Mouse (Mus musculus): ENCODE measurements around the gene Mfap1a. TPM values are rescaled to one million over a fixed set of nuclear protein-coding genes. Genes with fewer than 3 reads are reported as not detected.
"Not testable (repeated sequence)": the region's sequence is repeated elsewhere in the genome, so short reads cannot be mapped to it uniquely, and the experiment has no call there.

Mfap1a gene
- polyA plus RNA-seq, 1 experiment from 2014 or later, result 8.2 TPM

DNA sequence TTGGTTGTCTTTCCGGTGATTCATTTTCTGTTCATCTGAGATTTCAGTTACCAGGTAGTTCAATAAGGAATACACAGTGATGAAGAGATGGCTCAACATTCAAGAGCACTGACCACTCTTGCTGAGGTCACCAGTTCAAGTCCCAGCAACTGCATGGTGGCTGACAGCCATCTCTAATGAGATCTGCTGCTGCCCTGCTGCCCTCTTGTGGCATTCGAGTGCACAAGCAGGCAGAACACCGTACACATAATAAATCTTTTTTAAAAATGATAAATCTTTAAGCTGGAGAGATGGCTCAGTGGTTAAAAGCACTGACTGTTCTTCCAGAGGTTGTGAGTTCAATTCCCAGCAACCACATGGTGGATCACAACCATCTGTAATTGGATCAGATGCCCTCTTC is 26.0 kb downstream of the Mfap1a start:
- H3K27me3 ChIP-seq (ENCODE audit: insufficient read depth, low read length), result no peaks in the 10 kb centered on the region
- peak; percentile 34 for DNase-seq
- ATAC-seq, result no peak
- 47% methylated on average over 3 of the region's 3 CpGs for WGBS (ENCODE audit: insufficient replicate concordance)
- no peaks in the 10 kb centered on the region for H3K4me1 ChIP-seq (ENCODE audit: insufficient read depth)
- no peaks in the 10 kb centered on the region for H3K9me3 ChIP-seq (ENCODE audit: low read length)
- no peak overlapping the region for H3K27ac ChIP-seq (ENCODE audit: low read depth)
- H3K4me3 ChIP-seq (ENCODE audit: low read depth, low read length), result no peak overlapping the region
- no peaks in the 10 kb centered on the region for H3K36me3 ChIP-seq (replicated peaks; ENCODE audit: insufficient read depth, low read length)
- no peak overlapping the region for H3K9ac ChIP-seq (replicated peaks)
- TF ChIP-seq EP300 (IDR thresholded peaks at IDR 0.05; ENCODE audit: low read depth) (no peak), CTCF (IDR thresholded peaks at IDR 0.05; ENCODE audit: low read depth) (peak; percentile 80)
- no peak overlapping the region for H3K4me2 ChIP-seq (ENCODE audit: low read depth, low read length)

GRCm38 (mm10) chr2:121477491-121478266 is 28.8 kb downstream of the Mfap1a start:
- no peaks in the 10 kb centered on the region for H3K27me3 ChIP-seq (ENCODE audit: insufficient read depth, low read length)
- H3K4me3 ChIP-seq (ENCODE audit: low read depth, low read length), result no peak overlapping the region
- peaks cover 3% of the 10 kb centered on the region; the same call in 1 of the 2 replicates for H3K4me1 ChIP-seq (ENCODE audit: insufficient read depth)
- no peak for ATAC-seq
- H3K27ac ChIP-seq (ENCODE audit: low read depth), result no peak overlapping the region
- H3K4me2 ChIP-seq (ENCODE audit: low read depth, low read length), result no peak overlapping the region
- H3K9ac ChIP-seq (replicated peaks), result no peak overlapping the region
- WGBS (ENCODE audit: insufficient replicate concordance), result 86% methylated on average over 3 of the region's 3 CpGs
- TF ChIP-seq CTCF (IDR thresholded peaks at IDR 0.05; ENCODE audit: low read depth) (no peak), EP300 (IDR thresholded peaks at IDR 0.05; ENCODE audit: low read depth) (no peak)
- DNase-seq, result no peak
- no peaks in the 10 kb centered on the region for H3K36me3 ChIP-seq (replicated peaks; ENCODE audit: insufficient read depth, low read length)
- no peaks in the 10 kb centered on the region for H3K9me3 ChIP-seq (ENCODE audit: low read length)

DNA sequence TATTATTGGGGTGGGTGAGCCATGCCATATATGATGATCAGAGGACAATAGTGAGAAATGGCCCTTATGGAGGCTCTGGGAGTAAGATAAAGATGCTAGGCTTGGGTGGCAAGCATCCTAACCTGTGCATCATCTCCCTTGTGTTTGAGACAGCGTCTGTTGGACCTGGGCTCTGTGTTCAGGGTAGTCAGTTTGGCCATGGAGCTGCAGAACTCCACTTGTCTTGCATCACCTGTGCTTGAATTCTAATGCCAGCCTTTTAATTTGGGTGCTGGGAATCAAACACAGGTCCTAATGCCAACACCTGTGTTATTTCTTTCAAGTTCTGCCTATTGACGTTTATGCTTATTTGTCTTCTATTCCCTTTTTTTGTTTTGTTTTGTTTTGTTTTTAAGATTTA is 31.2 kb downstream of the Mfap1a start:
- H3K9ac ChIP-seq (replicated peaks); H3K27me3 ChIP-seq (ENCODE audit: insufficient read depth, low read length); H3K4me1 ChIP-seq (ENCODE audit: insufficient read depth); DNase-seq; H3K4me2 ChIP-seq (ENCODE audit: low read depth, low read length); H3K4me3 ChIP-seq (ENCODE audit: low read depth, low read length); ATAC-seq; H3K36me3 ChIP-seq (replicated peaks; ENCODE audit: insufficient read depth, low read length); H3K27ac ChIP-seq (ENCODE audit: low read depth); H3K9me3 ChIP-seq (ENCODE audit: low read length): not testable (repeated sequence)
- WGBS (ENCODE audit: insufficient replicate concordance), result 91% methylated on average over 2 of the region's 2 CpGs

GRCm38 (mm10) chr2:121474180-121474535 is 32.3 kb downstream of the Mfap1a start:
- H3K4me3 ChIP-seq (ENCODE audit: low read depth, low read length), result peak overlapping the region; percentile 70
- H3K36me3 ChIP-seq (replicated peaks; ENCODE audit: insufficient read depth, low read length), result no peaks in the 10 kb centered on the region
- WGBS (ENCODE audit: insufficient replicate concordance), result 26% methylated on average over 8 of the region's 8 CpGs
- TF ChIP-seq CTCF (IDR thresholded peaks at IDR 0.05; ENCODE audit: low read depth) (no peak), EP300 (IDR thresholded peaks at IDR 0.05; ENCODE audit: low read depth) (peak; percentile 39; the same call in 1 of the 2 replicates)
- H3K9ac ChIP-seq (replicated peaks), result peak overlapping the region; percentile 76
- H3K4me2 ChIP-seq (ENCODE audit: low read depth, low read length), result peak overlapping the region; percentile 74
- H3K27me3 ChIP-seq (ENCODE audit: insufficient read depth, low read length), result no peaks in the 10 kb centered on the region
- peaks cover 3% of the 10 kb centered on the region; the same call in 1 of the 2 replicates for H3K4me1 ChIP-seq (ENCODE audit: insufficient read depth)
- no peak for DNase-seq
- H3K9me3 ChIP-seq (ENCODE audit: low read length), result no peaks in the 10 kb centered on the region
- peak overlapping the region; percentile 77 for H3K27ac ChIP-seq (ENCODE audit: low read depth)
- ATAC-seq, result peak; percentile 51

GRCm38 (mm10) chr2:121473301-121474179 is 32.9 kb downstream of the Mfap1a start, which contains the start of gene Mfap1b:
Gene Mfap1b (minus strand): TSS chr2:121474067.
- Histone ChIP-seq H3K9ac (replicated peaks) (peak within 1 kb of the TSS; percentile 76), H3K27ac (ENCODE audit: low read depth) (peak within 1 kb of the TSS; percentile 77), H3K4me2 (ENCODE audit: low read depth, low read length) (peak within 1 kb of the TSS; percentile 74), H3K4me3 (ENCODE audit: low read depth, low read length) (peak within 1 kb of the TSS; percentile 70)
- H3K27me3 ChIP-seq (ENCODE audit: insufficient read depth, low read length); H3K4me1 ChIP-seq (ENCODE audit: insufficient read depth); H3K36me3 ChIP-seq (replicated peaks; ENCODE audit: insufficient read depth, low read length); H3K9me3 ChIP-seq (ENCODE audit: low read length): not testable (repeated sequence)
- ATAC-seq (peak; percentile 96), DNase-seq (peak; percentile 83)
- 6% methylated on average over 39 of the region's 41 CpGs for WGBS (ENCODE audit: insufficient replicate concordance)

GRCm38 (mm10) chr2:121472783-121473182 is 33.7 kb downstream of the Mfap1a start:
- not testable (repeated sequence) for H3K4me3 ChIP-seq (ENCODE audit: low read depth, low read length); H3K9ac ChIP-seq (replicated peaks)
- H3K4me2 ChIP-seq (ENCODE audit: low read depth, low read length), result peak overlapping the region; percentile 74; the same call in 1 of the 2 replicates

DNA sequence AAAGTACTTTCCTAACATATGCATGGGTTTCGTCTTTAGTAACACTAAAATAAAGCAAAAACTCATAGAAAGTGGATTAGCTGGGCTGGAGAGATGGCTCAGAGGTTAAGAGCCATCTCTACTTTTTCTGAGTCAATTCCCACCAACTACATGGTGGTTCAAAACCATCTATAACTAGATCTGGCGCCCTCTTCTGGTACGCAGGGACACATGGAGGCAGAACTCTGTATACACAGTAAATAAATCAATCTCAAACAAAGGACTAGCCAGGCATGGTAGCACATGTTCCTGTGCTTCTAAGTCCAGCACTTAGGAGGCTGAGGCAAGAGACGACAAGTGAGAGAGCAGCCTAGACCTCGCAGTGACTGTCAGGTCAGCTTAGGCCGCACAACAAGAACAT is 37.5 kb downstream of the Mfap1a start:
- H3K27ac ChIP-seq (ENCODE audit: low read depth); DNase-seq; H3K27me3 ChIP-seq (ENCODE audit: insufficient read depth, low read length); H3K36me3 ChIP-seq (replicated peaks; ENCODE audit: insufficient read depth, low read length); H3K4me1 ChIP-seq (ENCODE audit: insufficient read depth); H3K9me3 ChIP-seq (ENCODE audit: low read length); H3K9ac ChIP-seq (replicated peaks); H3K4me2 ChIP-seq (ENCODE audit: low read depth, low read length); H3K4me3 ChIP-seq (ENCODE audit: low read depth, low read length): not testable (repeated sequence)
- ATAC-seq, result peak; percentile 49; the same call in 1 of the 2 replicates
- WGBS (ENCODE audit: insufficient replicate concordance), result 45% methylated on average over 2 of the region's 6 CpGs

More at GRCm38 (mm10) chr2:121472783-121473182, 33.7 kb downstream of the Mfap1a start:
- WGBS (ENCODE audit: insufficient replicate concordance), result 96% methylated on average over 3 of the region's 3 CpGs
- not testable (repeated sequence) for H3K27me3 ChIP-seq (ENCODE audit: insufficient read depth, low read length); H3K9me3 ChIP-seq (ENCODE audit: low read length); DNase-seq; H3K27ac ChIP-seq (ENCODE audit: low read depth); H3K36me3 ChIP-seq (replicated peaks; ENCODE audit: insufficient read depth, low read length); H3K4me1 ChIP-seq (ENCODE audit: insufficient read depth); ATAC-seq
- 0 out of 2 replicates have a peak, but pooled peaks have one; percentile 2 for TF ChIP-seq CTCF (IDR thresholded peaks at IDR 0.05; ENCODE audit: low read depth)

Data from liver, postnatal 0 days (tissue).